Mouse (Mus musculus): ENCODE data around the gene Fam71f2.

Gene Fam71f2

GRCm38 (mm10) chr6:29278513-29279267 is 703 bp upstream of the Fam71f2 start:
- no peak for DNase-seq

GRCm38 (mm10) chr6:29280671-29281070 is 1.3 kb downstream of the Fam71f2 start:
- DNase-seq, result no peak

- no peak for DNase-seq
These were observed 7.5 kb downstream of the Fam71f2 start for GRCm38 (mm10) chr6:29286870-29287269.

GRCm38 (mm10) chr6:29287481-29287880 is 8.1 kb downstream of the Fam71f2 start:
- DNase-seq, result no peak

- no peak for DNase-seq
These were observed 8.6 kb downstream of the Fam71f2 start for GRCm38 (mm10) chr6:29287944-29288343.

- no peak for DNase-seq
These were observed 9.3 kb downstream of the Fam71f2 start for GRCm38 (mm10) chr6:29288651-29289050.

- no peak for DNase-seq
These were observed 19.7 kb downstream of the Fam71f2 start for GRCm38 (mm10) chr6:29299112-29299511.

GRCm38 (mm10) chr6:29303251-29303650 is 23.9 kb downstream of the Fam71f2 start:
- no peak for DNase-seq

- DNase-seq, result no peak
These were observed 24.3 kb downstream of the Fam71f2 start for GRCm38 (mm10) chr6:29303726-29304125.

GRCm38 (mm10) chr6:29305462-29305861 is 26.1 kb downstream of the Fam71f2 start:
- no peak for DNase-seq

GRCm38 (mm10) chr6:29308846-29309605 is 29.6 kb downstream of the Fam71f2 start:
- DNase-seq, result no peak

- DNase-seq, result no peak
These were observed 34.4 kb downstream of the Fam71f2 start for GRCm38 (mm10) chr6:29313690-29314202.

GRCm38 (mm10) chr6:29317286-29317685 is 37.9 kb downstream of the Fam71f2 start:
- no peak for DNase-seq

GRCm38 (mm10) chr6:29317941-29318340 is 38.5 kb downstream of the Fam71f2 start:
- no peak for DNase-seq

- DNase-seq, result no peak
These were observed 39.5 kb downstream of the Fam71f2 start, which contains the start of gene Fam71f1 for GRCm38 (mm10) chr6:29318879-29319278. TSS of gene Fam71f1 (plus strand) at chr6:29319140.

GRCm38 (mm10) chr6:29321586-29321985 is 42.2 kb downstream of the Fam71f2 start:
- DNase-seq, result no peak

- DNase-seq, result no peak
These were observed 42.8 kb downstream of the Fam71f2 start for GRCm38 (mm10) chr6:29322147-29322546.

GRCm38 (mm10) chr6:29322735-29323134 is 43.3 kb downstream of the Fam71f2 start:
- no peak for DNase-seq

- DNase-seq, result no peak
These were observed 47.6 kb downstream of the Fam71f2 start for GRCm38 (mm10) chr6:29326961-29327360.

- DNase-seq, result no peak
These were observed 50.1 kb downstream of the Fam71f2 start for GRCm38 (mm10) chr6:29329514-29329913.
